Mouse (Mus musculus): ENCODE data around the gene Atxn7l1.

Gene Atxn7l1

DNA sequence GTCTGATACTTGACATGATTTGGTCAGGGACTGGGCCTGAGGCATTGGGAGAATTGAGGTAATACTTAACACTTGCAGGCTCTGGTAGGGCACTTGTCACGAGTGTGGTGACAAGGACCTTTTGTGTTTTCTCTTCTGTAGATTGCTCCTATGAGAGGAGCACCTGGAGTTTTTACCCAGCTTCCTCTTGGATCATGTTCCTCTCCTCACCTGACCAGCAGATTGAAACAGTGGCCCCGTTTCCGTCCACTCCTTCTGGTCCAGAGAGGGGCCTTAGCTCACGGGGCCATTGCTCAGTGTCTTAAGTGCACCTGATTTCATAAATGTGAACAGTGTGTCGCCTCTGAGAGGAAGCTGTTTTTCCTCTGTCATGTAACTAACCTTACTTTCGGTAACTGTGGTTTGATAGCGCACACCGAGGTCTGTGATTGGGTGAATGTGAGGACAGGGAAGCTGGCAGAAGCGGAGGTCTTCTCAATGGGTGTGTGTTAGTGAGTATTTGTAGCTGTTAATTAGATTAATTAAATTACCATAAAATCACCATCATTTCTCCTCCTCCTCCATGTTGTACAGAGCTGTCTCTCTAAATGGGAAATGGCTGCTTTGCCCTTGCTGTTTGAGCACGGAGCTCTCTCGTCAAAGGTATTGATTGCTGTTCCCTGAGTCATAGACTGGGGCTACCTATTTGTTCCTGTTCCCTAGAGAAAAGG is 35.1 kb downstream of the Atxn7l1 start:
- DNase-seq (ENCODE audit: extremely low spot score, low spot score): no peak

DNA sequence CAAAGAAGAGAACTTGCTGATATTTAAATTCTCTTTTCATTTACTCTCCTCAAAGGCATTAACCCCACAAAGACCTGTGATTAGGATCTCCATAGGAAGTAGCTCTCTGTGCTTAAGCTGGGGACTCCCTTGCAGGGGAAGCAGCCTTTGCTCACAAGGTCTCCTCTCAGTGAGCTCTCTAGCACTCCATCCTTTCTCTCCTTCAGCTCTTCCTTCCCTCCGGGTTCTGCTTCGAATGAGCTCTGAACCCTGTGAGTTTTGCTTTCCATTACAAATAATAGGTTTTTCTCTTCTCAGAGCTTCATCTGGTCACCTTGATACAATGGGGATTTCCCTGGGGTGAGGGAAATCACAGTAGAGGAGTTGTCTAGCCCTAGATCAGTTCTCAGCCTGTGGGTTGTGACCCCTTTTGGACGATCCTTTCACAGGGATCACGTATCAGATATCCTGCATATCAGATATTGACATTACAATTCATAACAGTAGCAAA is 35.7 kb downstream of the Atxn7l1 start:
- no peak for DNase-seq (ENCODE audit: extremely low spot score, low spot score)

DNA sequence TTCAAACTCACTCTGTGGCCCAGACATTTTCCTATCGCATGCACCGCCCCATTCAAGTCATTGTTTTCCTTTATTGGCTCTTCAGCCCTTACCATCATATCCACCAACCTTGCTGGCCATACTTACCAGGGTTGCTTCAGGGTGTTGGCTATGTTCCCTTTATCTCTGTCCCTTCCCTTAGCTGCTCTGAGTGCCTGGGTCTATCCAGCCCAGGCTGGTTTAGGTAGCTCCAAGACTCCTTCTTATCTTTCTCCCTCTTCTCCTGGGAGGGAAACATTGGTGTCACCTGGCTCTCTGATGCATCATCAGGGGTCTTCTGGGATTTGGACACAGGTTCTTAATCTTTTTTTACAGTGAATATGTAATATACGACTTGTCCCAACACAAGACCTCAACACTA is 36.6 kb downstream of the Atxn7l1 start:
- DNase-seq (ENCODE audit: extremely low spot score, low spot score): no peak

DNA sequence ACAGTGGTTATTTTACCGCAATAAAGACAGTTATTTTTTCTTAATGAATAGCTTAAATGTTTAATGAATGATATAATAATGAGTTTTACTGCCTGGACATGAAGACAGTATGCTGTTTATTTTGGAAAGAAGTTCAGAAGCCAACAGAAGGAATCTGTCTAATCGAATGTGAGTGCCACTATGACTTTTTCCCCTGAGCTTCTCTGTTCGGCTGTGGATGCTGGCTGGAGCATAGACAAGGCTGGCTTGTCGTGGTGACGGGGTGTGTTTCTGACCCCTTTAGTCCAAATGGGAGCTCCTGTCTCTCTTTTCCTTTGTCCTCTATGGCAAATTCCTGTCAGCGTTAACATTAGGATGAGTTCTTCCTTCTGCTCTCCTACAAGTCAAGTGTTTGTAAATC is 37.6 kb downstream of the Atxn7l1 start:
- no peak for DNase-seq (ENCODE audit: extremely low spot score, low spot score)

DNA sequence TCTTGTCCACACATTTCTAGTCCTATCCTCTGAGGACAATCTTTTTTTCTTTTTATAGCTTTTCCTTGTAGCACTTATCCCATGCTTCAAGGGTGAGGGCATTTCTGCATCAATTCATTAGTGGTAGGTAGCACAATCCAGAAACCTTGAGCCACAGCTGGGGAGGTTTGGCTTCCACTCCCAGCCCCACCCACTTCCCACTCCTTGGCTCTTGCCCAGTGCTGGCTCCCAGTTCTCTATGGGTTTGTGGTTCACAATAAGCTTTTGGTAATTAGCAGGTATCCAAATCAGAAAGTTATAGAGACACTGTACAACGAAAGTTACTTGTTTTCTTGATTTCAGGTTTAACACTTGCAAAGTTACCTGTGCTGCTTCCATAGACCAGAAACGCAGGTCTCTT is 38.8 kb downstream of the Atxn7l1 start:
- no peak for DNase-seq (ENCODE audit: extremely low spot score, low spot score)

DNA sequence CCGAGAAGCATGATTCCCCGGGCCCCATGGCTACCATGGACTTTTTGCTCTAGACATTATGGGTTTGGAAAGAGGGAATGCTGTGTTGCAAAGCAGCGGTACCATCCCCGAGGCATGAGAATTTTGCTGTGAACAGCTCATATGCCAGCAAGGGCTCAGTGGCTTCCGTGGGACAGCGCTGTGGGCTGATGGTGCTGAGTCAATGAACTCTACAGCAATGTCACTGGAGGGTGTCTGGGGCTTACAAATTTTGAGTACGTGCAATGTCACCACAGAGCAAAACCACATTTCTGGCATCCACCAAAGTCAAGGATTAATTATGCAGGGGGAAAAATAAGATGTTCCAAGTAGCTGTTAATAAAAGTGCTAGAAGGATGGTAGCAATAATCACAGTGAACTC is 42.6 kb downstream of the Atxn7l1 start:
- DNase-seq (ENCODE audit: extremely low spot score, low spot score): no peak

DNA sequence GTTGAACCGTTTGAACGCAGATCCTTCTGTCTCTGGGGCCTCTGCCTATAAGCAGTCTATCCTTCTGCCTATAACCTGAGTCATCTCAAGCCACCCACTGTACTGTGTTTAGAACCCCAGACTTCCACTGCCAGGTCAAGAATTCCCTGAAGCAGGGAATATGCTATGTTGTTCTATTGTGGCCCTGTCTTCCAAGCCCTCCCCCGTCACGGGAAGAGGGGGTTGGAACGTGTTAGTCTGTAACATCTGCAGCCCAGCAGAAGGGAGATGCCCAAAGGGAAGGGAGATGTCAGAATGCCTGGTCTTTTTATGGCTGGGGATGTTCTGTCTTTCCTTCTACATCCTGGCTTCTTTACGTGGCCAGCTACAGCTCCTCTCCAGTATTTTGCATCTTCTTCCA is 43.1 kb downstream of the Atxn7l1 start:
- no peak for DNase-seq (ENCODE audit: extremely low spot score, low spot score)

DNA sequence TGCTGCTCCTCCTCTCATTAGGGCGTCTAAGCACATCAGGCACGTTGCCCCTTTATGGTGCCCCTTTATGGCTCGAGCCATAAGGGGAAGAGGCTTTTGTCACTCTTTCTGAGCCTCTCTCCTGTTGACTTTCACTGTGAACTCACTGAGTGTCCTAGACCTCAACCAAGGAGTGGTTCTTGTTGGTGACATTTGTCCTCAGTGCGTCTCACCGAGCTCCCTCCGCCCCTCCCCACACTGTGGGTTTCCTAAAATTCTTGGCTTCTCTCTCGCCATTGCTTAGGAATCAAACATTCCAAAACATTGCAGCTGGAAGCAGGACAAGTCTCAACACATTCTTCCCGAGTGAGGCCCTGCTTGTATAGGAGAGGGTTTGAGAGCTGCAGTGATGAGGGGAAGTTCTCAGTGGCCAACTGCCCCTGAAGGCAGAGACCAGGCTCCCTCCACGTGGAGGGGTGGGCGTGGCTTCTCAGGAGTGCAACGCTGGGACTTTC is 46.0 kb downstream of the Atxn7l1 start:
- DNase-seq (ENCODE audit: extremely low spot score, low spot score): no peak

DNA sequence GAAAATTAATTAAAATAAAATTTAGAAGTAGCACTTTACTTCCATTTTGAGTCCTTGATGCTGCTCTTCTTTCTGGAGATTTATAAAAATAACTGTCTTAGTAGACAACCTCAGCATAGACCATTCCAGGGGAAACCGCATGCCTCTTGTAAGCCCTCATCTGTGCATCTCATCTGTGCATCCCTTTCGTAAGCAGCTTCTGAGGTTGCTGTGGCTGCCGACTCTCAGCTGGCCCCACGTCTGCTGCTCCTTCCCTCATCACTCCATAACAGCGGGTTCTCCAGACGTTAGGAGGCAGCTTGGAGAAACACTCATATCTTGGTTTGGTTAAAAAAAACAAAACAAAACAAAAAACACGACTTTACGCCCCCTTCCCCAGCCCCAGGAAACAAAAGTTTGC is 47.7 kb downstream of the Atxn7l1 start:
- no peak for DNase-seq (ENCODE audit: extremely low spot score, low spot score)

DNA sequence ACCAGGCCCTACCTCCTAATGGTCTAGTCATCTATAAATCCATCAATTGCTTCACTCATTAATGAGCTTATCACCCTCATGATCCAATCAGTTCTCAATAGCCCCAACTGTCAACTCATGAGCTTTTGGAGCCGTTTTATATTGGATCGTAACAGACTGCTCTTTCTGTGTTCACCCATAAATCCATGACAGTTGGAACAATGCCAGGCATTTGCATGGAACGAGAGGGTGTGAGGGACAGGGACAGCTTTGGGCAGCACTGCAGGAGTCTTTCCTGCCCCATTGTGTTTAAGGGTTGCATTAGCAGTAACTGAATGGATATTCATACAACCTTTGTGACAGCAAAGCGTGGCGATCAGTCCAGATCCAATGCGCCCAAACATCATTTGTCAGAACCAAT is 49.8 kb downstream of the Atxn7l1 start:
- DNase-seq (ENCODE audit: extremely low spot score, low spot score): peak; percentile 22

DNA sequence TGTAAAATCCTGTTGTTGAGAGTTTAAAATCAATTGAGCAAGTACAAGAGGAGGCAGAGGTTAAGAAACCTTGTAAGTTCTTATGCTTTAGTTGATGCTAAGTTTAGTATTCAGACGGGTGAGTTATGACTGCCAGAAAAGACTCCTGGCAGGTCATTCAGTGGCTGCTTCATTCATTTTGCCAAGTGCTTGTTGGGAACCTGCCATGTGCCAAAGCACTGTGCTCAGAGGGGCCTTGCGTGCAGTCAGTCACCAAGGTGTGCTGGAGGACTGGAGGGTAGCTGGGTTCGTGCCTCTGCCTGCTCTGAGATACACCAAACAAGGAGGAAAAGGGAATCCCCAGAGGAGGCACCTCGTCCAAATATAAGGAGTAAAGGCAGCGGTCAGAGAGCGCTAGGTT is 50.3 kb downstream of the Atxn7l1 start:
- no peak for DNase-seq (ENCODE audit: extremely low spot score, low spot score)

DNA sequence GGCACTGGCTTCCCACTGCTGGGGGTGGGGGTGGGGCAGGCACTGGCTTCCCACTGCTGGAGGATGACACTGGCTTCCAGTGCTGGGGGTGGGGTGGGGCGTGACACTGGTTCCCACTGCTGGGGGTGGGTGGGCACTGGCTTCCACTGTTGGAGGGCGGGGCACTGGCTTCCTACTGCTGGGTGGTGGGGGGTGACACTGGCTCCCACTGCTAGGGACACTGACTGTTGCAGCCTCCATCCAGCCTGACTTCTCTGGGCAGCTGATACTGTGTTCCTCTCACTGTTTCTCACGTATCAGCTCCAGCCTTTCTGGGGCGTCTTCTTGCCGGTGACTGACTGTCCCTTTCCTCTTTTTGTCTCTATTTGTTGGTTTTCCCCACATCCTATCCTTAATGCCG is 53.6 kb downstream of the Atxn7l1 start:
- DNase-seq (ENCODE audit: extremely low spot score, low spot score): no peak

DNA sequence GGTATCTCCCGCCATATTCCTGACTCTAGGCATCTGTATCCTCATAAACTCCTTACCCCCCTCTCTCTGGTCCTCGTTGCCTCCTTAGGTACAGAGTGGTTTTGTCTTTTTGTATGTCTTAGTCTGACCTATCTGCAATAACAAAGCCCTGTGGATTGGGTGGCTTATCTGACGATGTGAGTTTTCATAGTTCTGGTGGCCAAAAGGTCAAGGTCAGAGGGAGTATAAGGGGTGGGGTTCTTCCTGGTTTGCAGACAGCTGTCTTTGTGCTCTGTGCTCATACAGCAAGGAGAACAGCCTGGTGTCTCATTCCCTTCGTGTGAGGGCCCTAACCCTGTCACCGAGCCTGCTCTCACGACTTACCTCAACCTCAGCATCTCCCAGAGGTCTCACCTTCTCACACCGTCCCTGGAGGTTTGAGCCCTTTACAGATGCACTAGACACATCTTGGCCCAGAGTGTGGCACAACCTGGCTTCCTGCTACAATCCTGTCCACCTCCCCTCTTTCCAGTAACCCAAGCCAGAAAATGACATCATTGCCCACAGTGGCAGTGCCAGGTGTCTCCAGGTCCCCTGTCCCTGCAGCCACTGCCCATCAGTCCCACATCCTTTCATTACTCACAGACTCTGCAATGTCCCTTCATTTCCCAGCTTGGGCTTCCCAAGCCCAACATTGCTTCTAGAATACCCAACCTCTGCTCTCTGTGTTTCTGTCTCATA is 54.2 kb downstream of the Atxn7l1 start:
- no peak for DNase-seq (ENCODE audit: extremely low spot score, low spot score)

DNA sequence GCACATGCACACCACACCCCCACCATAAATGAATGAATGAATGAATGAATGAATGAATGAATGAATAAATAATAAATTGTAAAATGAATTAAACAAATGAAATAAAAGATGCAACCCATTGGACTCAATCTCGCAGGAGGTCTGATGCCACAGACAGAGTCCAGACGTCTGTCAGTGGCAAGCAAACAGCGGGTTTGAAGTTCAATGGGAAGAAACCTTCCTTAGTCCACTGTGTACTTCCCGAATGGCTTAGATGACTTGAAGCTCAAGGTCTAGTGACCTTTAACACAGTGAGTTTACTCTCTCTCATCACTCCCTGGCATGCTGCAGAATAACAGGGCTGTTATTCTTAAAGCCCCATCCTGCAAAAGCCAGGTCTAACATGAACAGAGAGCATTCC is 57.8 kb downstream of the Atxn7l1 start:
- DNase-seq (ENCODE audit: extremely low spot score, low spot score): no peak

DNA sequence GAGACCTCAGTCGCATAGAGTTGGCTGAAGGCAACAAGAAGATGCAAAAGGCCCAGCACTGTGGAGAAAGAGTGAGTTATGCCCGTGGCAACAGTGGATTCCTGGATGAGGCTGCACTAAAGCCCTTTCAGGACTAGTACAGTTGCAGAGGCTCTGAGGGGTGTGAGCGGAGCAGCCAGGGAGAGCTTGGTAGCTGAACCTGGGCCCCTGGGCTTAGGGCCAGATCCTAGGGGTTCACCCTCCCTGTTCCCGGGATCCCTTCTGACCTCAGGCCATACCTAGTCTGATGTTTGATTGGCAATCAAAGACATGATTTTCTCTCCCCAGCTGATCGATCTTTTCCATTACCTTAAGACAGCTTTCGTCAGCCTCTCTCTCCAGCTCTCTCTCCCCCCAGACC is 58.8 kb downstream of the Atxn7l1 start:
- DNase-seq (ENCODE audit: extremely low spot score, low spot score): no peak

DNA sequence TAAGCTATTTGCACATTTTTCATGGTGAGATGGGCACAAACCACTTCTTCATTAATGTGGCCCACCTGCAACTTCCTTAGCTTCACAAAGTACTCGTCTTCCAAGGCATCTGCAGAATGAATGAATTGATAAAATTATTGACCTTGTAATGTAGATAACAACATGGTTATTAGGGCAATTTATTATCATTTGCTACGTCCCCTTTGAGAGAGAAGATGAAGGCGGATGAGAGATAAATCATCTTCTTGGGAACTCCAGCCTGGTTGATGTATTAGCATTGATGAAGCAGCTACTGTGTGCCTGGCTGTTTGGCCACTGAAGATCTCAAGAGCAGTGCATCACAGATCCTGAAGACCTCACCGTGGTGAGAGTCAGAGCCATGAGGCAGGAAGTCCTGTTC is 63.4 kb downstream of the Atxn7l1 start:
- no peak for DNase-seq (ENCODE audit: extremely low spot score, low spot score)

DNA sequence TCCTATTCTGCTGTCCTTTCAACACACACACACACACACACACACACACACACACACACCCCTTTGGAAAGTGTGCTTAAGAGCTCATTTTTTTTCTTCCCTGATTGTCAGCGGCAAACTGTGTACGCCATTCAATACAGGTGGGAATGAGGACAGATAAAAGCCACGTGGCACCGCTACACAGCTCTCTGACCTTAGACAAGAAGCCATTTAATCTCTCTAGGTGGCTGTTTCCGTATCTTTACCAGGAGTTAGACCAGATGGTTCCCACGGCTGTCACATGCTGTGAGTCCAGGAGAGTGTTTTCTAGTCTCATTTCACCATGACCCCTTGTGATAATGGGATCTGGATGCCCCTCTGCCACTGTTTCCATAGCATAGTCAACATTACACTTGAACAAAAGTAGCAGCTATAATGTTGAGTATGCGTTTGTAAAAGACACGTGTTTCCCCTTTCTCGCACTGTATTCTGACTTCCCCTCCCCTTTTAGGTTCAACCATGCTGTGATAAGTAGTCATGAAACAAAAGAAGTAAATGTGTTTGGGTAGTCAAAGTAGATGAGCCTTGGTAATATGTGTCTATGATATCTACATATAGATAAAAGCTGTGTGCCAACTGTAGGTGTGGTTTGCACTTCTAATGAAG is 70.8 kb downstream of the Atxn7l1 start:
- no peak for DNase-seq (ENCODE audit: extremely low spot score, low spot score)

DNA sequence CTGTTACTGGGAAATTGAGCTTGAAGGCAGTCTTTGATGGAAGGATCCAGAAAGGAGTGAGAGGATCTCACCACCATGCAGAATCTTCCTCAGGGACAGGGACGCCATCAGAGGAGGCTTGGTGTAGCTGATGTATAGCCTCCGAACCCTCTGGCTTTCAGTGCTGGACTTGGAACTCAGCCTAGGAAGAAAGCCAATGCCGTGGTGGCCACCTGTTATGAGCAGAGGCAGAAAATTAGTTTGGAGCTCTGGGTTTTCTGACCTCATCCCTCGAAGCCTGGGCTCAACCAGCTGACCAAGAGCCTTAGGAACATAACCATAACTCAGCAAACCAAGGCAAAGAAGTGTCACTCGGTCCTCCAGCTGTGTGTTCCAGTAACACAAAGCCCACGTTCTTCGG is 71.9 kb downstream of the Atxn7l1 start:
- no peak for DNase-seq (ENCODE audit: extremely low spot score, low spot score)

DNA sequence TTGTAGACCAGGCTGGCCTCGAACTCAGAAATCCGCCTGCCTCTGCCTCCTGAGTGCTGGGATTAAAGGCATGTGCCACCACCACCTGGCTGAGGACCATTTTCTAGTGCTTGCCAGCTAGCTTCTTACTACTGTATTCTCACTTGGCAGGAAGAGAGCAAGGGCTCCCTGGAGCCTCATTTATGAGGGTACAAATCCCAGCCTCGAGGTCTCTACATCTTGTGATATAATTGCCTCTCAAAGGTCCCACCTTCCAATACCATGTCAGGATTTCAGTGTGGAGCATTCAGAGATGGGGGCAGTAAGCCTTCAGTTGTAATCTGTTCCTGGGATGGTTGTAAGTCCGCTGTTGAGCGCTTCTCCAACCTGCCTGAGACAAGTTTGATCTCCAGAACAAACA is 72.6 kb downstream of the Atxn7l1 start:
- DNase-seq (ENCODE audit: extremely low spot score, low spot score): no peak

DNA sequence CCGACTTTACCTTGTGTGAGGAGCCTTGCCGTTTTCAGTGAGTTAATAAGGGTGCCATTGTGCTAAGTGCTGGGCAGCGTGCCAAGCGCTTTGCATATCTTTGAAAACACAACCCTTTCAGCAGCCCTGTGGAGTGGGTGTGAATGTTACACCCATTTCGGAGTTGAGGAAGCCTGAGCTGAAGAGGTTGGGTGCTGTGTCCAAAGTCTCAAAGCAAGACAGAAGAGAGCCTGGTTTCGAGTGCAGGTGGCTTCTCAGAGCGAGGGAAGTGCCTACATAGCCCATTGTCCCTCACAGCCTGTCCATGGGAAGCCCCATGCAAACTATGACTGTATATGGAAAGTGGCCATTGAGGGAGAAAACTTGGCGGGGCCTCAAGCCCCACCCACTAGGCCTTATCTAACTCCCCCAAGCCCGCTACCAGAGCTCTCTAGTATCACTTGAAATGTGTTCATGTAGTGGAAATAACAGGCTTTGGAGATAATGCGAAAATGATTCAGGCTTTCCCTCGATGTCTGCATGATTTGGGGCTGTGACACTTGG is 73.1 kb downstream of the Atxn7l1 start:
- DNase-seq (ENCODE audit: extremely low spot score, low spot score): no peak

DNA sequence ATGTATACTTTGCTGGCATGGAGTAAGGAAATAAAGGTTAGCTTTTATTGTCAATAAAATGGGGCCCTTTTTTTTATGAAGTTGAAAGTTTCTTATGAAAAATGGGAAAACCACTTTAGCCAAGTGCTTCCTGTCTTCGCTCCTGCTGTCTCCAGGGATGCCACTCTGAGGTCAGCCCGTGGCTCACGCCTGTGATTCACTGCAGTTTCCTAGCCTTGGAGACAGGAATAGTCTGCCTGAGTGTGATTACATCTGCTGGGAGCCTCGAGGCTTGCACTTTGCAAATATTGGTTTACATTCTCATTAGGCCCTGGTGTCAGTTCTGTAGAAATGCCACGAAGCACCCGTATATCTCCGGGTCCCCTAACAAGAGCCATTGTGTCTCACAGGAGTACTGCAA is 74.7 kb downstream of the Atxn7l1 start:
- no peak for DNase-seq (ENCODE audit: extremely low spot score, low spot score)

DNA sequence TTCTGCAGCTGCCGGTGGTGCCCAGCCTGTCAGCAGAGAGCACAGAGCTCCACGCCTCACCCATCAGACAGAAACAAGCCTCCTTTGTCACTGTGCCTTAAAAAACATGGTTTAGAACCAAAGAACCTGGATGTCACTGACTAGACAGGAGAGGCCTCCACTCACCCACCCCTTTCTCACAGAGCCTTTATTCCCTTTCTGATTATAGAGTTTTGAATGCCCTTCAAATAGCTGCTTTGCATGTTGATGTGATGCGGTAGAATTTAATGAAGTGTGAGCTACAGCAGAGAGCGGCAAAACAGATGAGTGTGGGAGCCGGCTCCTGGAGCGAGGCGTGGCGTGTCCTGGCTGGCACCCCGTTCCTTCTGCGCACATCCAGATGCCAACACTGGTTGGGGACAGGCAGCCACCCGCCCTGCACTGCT is 77.6 kb downstream of the Atxn7l1 start:
- no peak for DNase-seq (ENCODE audit: extremely low spot score, low spot score)

Data from neural tube, embryonic 10.5 days (tissue).